Mouse (Mus musculus) lung, postnatal 0 days (tissue): ENCODE data around the gene Il24. TPM values are rescaled to one million over a fixed set of nuclear protein-coding genes. Genes with fewer than 3 reads are reported as not detected.

Source experiments
- ATAC-seq: fragments of 200-750 bp; cut with Nextera tagmentation; 2 replicates; pipeline ENCODE4 v1.8.0; 2017; ENCODE audit warnings: moderate library complexity
- DNase-seq: peaks from one replicate; pipeline ENCODE4 v3.0.0-alpha.2; 2016; ENCODE audit warnings: low spot score
- H3K27ac ChIP-seq: fragments of 300-500 bp; sonication (generic); 2 replicates; pipeline ENCODE4 v1.5.1; 2014; ENCODE audit warnings: antibody characterized with exemption, mild to moderate bottlenecking, low read length, mixed read lengths
- H3K27me3 ChIP-seq: fragments of 300-500 bp; sonication (generic); replicated peaks from 2 replicates; pipeline ENCODE4 v1.6.1; 2014; ENCODE audit warnings: low read length, mixed read lengths; ENCODE audit not compliant: insufficient read depth
- H3K36me3 ChIP-seq: fragments of 300-500 bp; sonication (generic); 2 replicates; pipeline ENCODE4 v1.6.1; 2014; ENCODE audit warnings: low read length, mixed read lengths; ENCODE audit not compliant: insufficient read depth
- H3K4me1 ChIP-seq: fragments of 300-500 bp; sonication (generic); 2 replicates; pipeline ENCODE4 v1.6.1; 2014; ENCODE audit warnings: antibody characterized with exemption, low read depth, low read length, mixed read lengths; ENCODE audit not compliant: insufficient read depth
- H3K4me2 ChIP-seq: fragments of 300-500 bp; sonication (generic); replicated peaks from 2 replicates; pipeline ENCODE4 v1.6.1; 2014; ENCODE audit warnings: low read depth, mild to moderate bottlenecking, low read length, moderate library complexity, mixed read lengths
- H3K4me3 ChIP-seq: fragments of 300-500 bp; sonication (generic); 2 replicates; pipeline ENCODE4 v1.5.1; 2014; ENCODE audit warnings: low read depth, low read length
- H3K9ac ChIP-seq: fragments of 300-500 bp; sonication (generic); replicated peaks from 2 replicates; pipeline ENCODE4 v1.6.1; 2014; ENCODE audit warnings: low read depth, mild to moderate bottlenecking
- H3K9me3 ChIP-seq: fragments of 300-500 bp; sonication (generic); 2 replicates; pipeline ENCODE4 v1.6.1; 2016; ENCODE audit warnings: low read length, mixed read lengths
- CTCF ChIP-seq: IDR thresholded peaks from 2 replicates; pipeline ENCODE4 v1.5.1; 2016; ENCODE audit warnings: antibody characterized with exemption, mild to moderate bottlenecking
- EP300 ChIP-seq: IDR thresholded peaks from 2 replicates; pipeline ENCODE4 v1.6.1; 2016; ENCODE audit warnings: antibody characterized with exemption, mild to moderate bottlenecking, control low read depth
- WGBS: fragments of 180-500 bp; shearing (Covaris S2); extraction: QIAGEN DNeasy Blood & Tissue Kit; methylation state at CpG from one replicate; pipeline ENCODE4 v1.1.7; 2014; 5-methylcytosine and 5-hydroxymethylcytosine counted together
- polyA plus RNA-seq: library from polyadenylated mRNA; unstranded; fragments of >200 nt; fragmentation: Nextera tagmentation; extraction: Ambion mirVana; gene quantifications from 2 replicates; pipeline ENCODE4 v1.2.1, GENCODE M21; 2015

The Il24 gene
- polyA plus RNA-seq, 1 experiment from 2014 or later = not detected

DNA sequence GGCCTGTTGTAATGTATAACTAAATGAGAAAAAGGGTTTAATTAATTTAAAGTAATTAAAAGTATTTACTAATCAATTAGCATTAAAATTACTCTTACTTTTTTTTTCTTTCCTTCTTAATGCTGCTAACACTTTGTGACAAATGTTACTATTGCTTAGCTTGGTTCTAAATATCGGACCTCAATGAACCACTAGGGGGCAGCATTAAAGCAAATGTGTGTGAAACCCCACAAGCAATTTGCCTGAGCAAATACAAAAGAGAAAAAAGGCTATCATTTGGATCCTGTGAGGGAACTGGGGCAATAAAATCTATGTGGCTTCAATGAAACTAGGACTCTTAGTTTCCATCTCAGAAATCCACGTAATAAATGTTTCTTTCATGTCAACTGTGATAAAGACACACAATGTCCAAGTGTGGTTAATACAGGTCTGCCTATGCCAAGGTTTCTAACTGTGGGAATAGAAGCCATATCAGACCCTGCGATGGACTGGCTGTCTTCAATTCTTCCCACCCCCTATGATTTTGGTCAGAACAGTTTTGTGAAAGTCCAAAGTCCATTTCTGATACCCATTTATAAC lies 10.2 kb downstream of the Il24 start:
- Histone ChIP-seq H3K4me3 (no peak overlapping the region), H3K27me3 (peaks cover 13% of the 10 kb centered on the region), H3K9me3 (no peaks in the 10 kb centered on the region), H3K36me3 (no peaks in the 10 kb centered on the region), H3K27ac (no peak overlapping the region), H3K4me1 (no peaks in the 10 kb centered on the region), H3K4me2 (no peak overlapping the region), H3K9ac (no peak overlapping the region)
- TF ChIP-seq EP300 = no peak
- TF ChIP-seq CTCF = peak; percentile 81
- no peak for ATAC-seq
- peak; percentile 73 for DNase-seq
- 26% methylated on average over 3 of the region's 3 CpGs for WGBS

DNA sequence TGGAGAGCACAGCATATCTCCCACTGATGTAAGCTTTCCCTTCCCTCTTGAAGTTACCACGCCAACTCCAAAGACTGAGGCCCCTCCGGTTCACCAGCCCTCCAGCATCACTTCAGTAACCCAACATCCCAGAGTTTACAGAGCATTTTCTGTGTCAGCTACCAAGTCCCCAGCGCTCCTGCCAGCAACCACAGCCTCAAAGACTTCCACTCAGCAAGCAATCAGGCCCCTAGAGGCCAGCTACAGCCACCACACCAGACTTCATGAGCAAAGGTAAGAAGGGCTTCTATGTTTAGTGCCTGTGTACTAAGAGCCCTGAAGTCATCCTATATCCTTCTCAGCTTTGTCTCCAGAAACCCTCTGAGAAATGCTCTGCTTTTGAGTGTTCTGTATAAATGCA lies 11.3 kb downstream of the Il24 start:
- WGBS = 50% methylated on average over 3 of the region's 3 CpGs
- Histone ChIP-seq H3K4me3 (no peak overlapping the region), H3K27me3 (peaks cover 13% of the 10 kb centered on the region), H3K4me2 (no peak overlapping the region), H3K27ac (no peak overlapping the region), H3K36me3 (no peaks in the 10 kb centered on the region), H3K4me1 (no peaks in the 10 kb centered on the region), H3K9me3 (no peaks in the 10 kb centered on the region), H3K9ac (no peak overlapping the region)
- TF ChIP-seq CTCF (no peak; the same call in 1 of the 2 replicates), EP300 (no peak)
- ATAC-seq (no peak), DNase-seq (no peak)

DNA sequence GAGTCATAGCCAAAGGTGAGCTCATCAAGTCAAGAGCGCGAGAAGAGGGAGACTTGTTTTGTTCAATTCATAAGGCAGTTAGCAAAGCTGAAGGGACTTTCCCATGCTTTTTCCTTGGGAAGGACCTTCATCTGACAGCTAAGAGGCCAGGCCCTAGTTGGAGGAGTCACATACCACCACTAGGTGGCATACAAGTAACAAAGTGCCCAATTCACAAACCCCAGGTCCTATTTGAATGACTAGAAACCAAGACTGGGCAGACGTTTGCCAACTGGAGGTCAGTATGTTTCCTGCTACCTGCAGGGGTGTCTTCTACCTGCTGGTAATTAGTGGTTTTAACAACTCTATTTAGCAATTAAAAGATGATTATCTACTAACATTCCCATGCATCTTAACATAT lies 12.1 kb downstream of the Il24 start:
- no peak overlapping the region for H3K9ac ChIP-seq
- ATAC-seq (peak; percentile 61; the same call in 1 of the 2 replicates), DNase-seq (peak; percentile 72)
- peak; percentile 83 for TF ChIP-seq CTCF
- no peak for TF ChIP-seq EP300
- H3K4me3 ChIP-seq = no peak overlapping the region
- WGBS = 37% methylated on average over 3 of the region's 3 CpGs
- H3K27ac ChIP-seq = no peak overlapping the region
- no peaks in the 10 kb centered on the region for H3K9me3 ChIP-seq
- peaks cover 13% of the 10 kb centered on the region for H3K27me3 ChIP-seq
- H3K4me1 ChIP-seq = no peaks in the 10 kb centered on the region
- no peak overlapping the region for H3K4me2 ChIP-seq
- H3K36me3 ChIP-seq = no peaks in the 10 kb centered on the region

DNA sequence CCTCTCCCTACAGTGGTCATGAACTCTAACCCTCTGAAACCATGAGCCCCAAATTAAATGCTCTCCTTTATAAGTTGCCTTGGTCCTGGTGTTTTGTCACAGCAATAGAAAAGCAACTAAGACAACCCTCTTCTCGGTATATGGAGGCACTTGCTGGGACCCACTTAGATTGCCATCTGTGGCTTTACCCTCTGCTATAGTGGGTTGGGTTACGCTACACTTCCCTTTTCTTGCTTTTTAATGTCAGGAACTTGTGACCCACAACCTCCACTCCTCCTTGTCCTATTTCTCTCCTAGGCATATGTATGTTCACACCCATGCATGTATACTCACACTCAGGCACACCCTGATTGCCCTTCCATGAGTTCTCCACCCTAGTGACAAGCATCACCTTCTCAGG lies 14.3 kb downstream of the Il24 start:
- DNase-seq = no peak
- 93% methylated on average over 2 of the region's 2 CpGs for WGBS
- H3K4me1 ChIP-seq = no peaks in the 10 kb centered on the region
- no peaks in the 10 kb centered on the region for H3K9me3 ChIP-seq
- H3K27ac ChIP-seq = no peak overlapping the region
- no peaks in the 10 kb centered on the region for H3K36me3 ChIP-seq
- H3K4me3 ChIP-seq = no peak overlapping the region
- TF ChIP-seq CTCF (no peak), EP300 (no peak)
- ATAC-seq = no peak
- peaks cover 8% of the 10 kb centered on the region for H3K27me3 ChIP-seq
- no peak overlapping the region for H3K4me2 ChIP-seq
- no peak overlapping the region for H3K9ac ChIP-seq

DNA sequence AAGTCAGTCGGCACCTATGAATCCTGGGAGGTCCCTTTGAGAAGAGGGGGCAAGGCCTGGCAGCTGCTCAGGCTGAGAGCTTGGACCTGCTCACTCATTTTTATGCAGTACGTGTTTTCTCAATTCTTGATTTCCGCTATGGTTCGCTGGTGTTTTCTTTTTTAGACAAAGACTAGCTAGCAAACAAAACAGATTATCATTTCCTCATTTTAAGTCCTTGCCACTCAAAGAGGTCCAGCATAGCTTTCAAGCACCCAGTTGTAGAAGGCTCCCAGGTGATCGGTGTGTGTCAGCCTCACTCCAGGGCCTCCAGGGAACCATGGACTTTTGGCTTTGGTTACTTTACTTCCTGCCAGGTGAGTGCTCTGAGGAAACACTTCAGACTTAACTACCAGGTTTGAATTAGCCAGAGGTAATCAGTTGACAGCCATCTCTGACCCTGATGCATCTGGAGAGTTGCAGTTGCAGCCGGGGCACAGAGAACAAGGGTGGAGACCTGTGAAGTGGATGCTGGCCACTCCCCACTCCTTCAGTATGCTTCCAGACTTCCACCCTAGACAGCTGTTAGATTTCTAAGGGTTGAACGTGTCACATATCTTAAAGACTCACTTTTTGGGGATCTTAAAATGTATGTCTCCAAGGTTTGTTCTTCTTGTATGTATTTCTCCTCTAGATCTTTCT lies 21.6 kb downstream of the Il24 start, which contains the start of gene Fcmr:
Gene Fcmr (plus strand): TSS at position 129 of the 681 bp plus-strand sequence.
- Histone ChIP-seq H3K9ac (no peak within 1 kb of the TSS), H3K4me3 (no peak within 1 kb of the TSS), H3K4me2 (no peak within 1 kb of the TSS), H3K4me1 (no peaks in the 10 kb centered on the region), H3K9me3 (no peaks in the 10 kb centered on the region), H3K27ac (no peak within 1 kb of the TSS), H3K27me3 (no peaks in the 10 kb centered on the region), H3K36me3 (no peaks in the 10 kb centered on the region)
- WGBS = 62% methylated on average over 7 of the region's 7 CpGs
- TF ChIP-seq EP300 (no peak), CTCF (no peak)
- no peak for ATAC-seq
- DNase-seq = no peak

DNA sequence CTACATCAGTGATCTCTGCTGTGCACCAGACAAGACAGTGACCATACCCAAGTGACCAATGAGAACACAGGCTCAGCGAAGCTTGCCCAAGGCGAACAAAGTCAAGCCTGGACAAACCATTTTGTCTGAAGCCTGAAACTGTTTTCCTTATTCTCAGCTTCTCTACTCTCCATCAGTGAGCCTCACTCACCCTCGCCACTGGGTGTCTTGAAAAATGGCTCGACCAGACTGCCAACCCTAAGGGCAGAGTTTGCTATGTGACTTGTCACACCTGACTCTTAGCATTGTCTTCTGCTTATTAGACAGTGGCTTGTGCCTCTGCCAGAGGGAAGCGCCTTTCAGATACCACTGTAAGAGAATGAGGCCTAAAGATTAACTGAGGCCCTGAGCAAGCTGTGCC lies 22.5 kb downstream of the Il24 start:
- Histone ChIP-seq H3K9ac (no peak overlapping the region), H3K4me3 (no peak overlapping the region), H3K36me3 (no peaks in the 10 kb centered on the region), H3K9me3 (no peaks in the 10 kb centered on the region), H3K4me2 (no peak overlapping the region), H3K4me1 (no peaks in the 10 kb centered on the region), H3K27ac (no peak overlapping the region), H3K27me3 (no peaks in the 10 kb centered on the region)
- DNase-seq (no peak), ATAC-seq (no peak)
- 76% methylated on average over 5 of the region's 5 CpGs for WGBS
- TF ChIP-seq CTCF (no peak), EP300 (no peak)
